Mouse (Mus musculus) erythroblast, embryonic 14.5 days (primary cell): ENCODE results near the gene Car2. TPM values are rescaled to one million over a fixed set of nuclear protein-coding genes. Genes with fewer than 3 reads are reported as not detected.

Source experiments
- H3K27me3 ChIP-seq: 2 replicates; pipeline ENCODE4 v1.6.1; 2012; ENCODE audit warnings: inconsistent platforms; ENCODE audit not compliant: control insufficient read depth
- H3K36me3 ChIP-seq: 2 replicates; pipeline ENCODE4 v1.6.1; 2012; ENCODE audit warnings: mild to moderate bottlenecking, inconsistent platforms; ENCODE audit not compliant: control insufficient read depth
- H3K4me1 ChIP-seq: 2 replicates; pipeline ENCODE4 v1.6.1; 2012; ENCODE audit warnings: inconsistent platforms; ENCODE audit not compliant: control insufficient read depth
- H3K4me3 ChIP-seq: replicated peaks from 2 replicates; pipeline ENCODE3; 2012; ENCODE audit warnings: moderate library complexity, mild to moderate bottlenecking, inconsistent platforms
- H3K9me3 ChIP-seq: 2 replicates; pipeline ENCODE4 v1.6.1; 2012; ENCODE audit warnings: low read length, inconsistent platforms, mixed read lengths; ENCODE audit not compliant: control insufficient read depth
- GATA1 ChIP-seq: IDR thresholded peaks from 2 replicates; pipeline ENCODE4 v1.6.1; 2012; ENCODE audit warnings: low read length, inconsistent platforms, mixed read lengths
- TAL1 ChIP-seq: IDR thresholded peaks from 3 replicates; pipeline ENCODE4 v1.6.1; 2012; ENCODE audit warnings: low read length, inconsistent platforms, mixed read lengths
- polyA plus RNA-seq: library from polyadenylated mRNA; stranded (reverse); fragments of >175 nt; gene quantifications from 2 replicates; pipeline ENCODE4 v1.2.3, GENCODE M21; 2012

The Car2 gene
- polyA plus RNA-seq: 122 and 268 TPM in 2 replicates

DNA sequence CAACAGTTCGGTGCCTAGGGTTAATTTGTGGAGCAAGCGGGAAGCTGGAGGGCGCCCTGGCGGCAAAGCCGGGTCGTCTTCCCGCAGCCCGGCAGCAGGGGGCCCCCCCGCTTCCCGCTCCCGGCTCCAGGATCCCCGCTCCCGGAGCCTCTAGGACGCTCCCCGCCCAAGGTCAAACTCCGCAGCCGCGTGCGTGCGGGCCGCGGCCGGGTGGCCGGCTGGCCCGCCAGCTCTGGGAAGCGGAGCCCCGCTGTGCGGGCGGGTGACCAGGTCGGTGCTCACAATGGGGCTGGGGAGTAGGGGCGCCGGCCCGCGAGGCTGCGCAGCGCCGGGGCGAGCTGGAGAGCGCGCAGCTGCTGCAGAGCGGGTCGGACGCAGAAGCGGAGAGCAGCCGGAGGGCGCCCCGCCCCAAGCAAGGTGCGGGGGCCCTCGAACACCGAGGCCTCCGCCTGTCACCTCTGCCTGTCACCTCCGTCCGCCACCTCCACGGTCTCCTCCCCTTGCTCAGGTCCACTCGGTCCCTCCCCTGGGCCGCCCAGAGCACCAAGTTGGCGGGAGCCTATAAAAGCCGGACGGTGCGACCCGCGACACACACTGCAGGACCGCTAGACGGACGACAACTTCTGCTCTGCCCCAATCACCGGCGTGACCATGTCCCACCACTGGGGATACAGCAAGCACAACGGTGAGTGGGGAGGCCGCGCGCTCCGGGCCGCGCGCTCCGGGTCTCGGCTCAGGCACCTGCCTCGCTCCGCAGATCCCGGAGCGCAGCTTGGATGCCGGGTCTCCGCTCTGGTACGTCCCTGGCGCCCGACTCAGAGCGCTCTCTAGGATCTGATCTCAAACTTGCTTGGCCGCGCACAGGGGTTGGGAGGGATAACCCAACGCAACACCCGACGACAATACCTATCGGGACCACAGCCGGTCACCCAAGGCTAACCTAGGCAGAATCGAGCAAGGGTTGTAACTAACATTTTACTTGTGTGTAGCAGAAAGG lies at the start of gene Car2:
Gene Car2 (plus strand): TSS at position 172 of the 997 bp plus-strand sequence.
- Histone ChIP-seq H3K4me1 (peaks cover 47% of the 10 kb centered on the region), H3K9me3 (no peaks in the 10 kb centered on the region), H3K4me3 (peak within 1 kb of the TSS; percentile 79), H3K27me3 (no peaks in the 10 kb centered on the region), H3K36me3 (peaks cover 53% of the 10 kb centered on the region)
- TF ChIP-seq GATA1: no peak
- TF ChIP-seq TAL1: no peak

DNA sequence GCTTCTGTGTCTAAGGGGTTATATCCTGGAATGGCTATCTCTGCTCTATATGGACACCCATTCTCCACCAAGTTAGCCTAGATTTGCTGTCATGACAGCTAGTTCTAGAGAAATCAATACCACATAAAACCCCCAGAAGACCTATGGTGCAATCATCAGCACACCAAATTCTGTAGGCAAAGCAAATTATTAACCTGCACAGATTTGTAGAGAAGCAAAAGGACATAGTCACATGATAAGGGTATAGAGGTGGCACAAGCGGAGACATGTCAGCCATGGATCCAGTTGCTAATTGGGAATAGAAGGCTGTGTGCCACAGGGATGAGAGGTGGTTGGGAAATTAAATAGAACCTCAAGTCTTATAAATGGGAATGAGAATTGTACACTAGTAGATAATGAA lies 47.1 kb upstream of the Car2 start:
- Histone ChIP-seq H3K4me1 (no peaks in the 10 kb centered on the region), H3K27me3 (no peaks in the 10 kb centered on the region), H3K36me3 (no peaks in the 10 kb centered on the region), H3K9me3 (no peaks in the 10 kb centered on the region), H3K4me3 (no peak overlapping the region)
- TF ChIP-seq GATA1 (no peak), TAL1 (no peak)

DNA sequence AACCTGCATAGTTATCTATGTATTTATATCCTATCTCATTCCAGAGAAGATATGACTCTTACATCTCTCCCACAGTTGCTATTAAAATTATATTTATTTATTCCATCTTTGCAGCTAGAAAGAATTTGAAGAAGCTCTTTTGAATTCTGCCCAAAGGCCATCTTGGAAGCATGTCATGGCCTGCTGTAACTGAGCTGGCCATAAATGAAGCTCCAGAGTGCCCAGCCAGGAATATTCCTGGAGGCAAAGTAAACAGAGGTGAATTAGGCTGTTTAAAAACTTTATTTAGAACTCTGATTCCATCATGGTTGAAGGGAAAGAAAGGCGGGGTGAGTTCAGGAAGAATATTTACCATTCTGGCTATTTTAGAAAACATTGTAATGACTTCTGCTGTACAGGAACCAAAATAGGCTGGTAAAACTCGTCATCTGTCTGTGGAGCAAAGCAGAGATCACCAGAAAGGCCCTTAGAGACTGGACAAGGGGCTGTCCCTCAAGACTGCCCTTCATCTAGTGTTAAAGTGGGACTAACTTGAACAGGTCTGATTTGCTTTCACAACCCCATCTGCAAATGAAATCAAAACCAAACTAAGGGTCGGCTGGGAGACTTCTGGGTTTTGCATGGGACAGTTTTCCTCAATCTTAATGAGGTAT lies 46.5 kb upstream of the Car2 start:
- no peak for TF ChIP-seq TAL1
- TF ChIP-seq GATA1: no peak
- Histone ChIP-seq H3K4me3 (no peak overlapping the region), H3K36me3 (no peaks in the 10 kb centered on the region), H3K9me3 (no peaks in the 10 kb centered on the region), H3K4me1 (no peaks in the 10 kb centered on the region), H3K27me3 (no peaks in the 10 kb centered on the region)

DNA sequence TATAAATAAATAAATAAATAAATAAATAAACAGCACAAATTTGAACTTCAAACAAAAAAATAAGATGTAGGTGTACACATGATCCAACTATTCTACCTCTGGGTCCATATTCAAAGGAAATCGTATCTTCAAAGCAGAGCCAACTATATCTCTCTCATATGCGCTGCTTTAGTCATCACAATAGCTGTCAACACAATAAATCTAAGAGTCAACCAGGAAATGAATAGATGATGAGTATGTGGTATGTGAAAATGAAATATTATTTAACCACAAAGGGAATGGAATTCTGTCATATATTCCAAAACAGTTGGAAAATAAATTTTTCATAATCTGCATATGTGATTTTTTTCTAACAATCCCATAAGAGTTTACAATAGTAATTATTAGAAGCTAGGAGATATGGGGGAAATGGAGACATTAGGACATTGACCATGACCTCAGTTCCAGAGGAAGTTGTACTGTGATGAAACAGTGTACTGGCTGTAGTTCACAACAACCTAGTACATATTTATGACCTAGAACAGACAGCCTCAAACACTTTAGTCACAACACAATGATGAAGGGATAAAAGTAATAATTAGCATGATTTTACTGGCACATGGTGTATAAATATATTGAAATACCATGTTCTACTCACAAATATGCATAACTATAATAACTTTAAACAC lies 37.4 kb upstream of the Car2 start:
- Histone ChIP-seq H3K4me3 (no peak overlapping the region), H3K4me1 (no peaks in the 10 kb centered on the region), H3K9me3 (no peaks in the 10 kb centered on the region), H3K27me3 (no peaks in the 10 kb centered on the region), H3K36me3 (no peaks in the 10 kb centered on the region)
- TF ChIP-seq GATA1: no peak
- TF ChIP-seq TAL1: no peak

DNA sequence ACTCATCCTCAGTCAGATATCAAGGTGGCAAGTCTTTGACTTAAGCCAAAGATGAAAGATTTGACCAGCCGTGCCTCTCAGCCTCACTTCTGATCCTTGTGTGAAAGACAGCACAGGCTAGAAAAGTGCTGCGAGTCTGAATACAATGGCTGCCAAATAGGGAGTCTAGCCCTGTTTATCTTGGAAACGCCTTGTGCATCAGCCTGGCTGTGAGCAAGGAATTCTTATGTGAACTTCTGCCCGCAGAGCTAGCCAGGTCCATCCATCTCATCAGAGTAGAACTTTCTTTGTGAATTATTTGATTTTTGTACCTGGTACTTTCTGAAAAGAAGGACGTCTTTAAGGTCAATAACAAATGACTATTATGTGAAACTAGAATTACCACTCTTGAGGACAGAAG lies 32.1 kb upstream of the Car2 start:
- Histone ChIP-seq H3K27me3 (no peaks in the 10 kb centered on the region), H3K9me3 (no peaks in the 10 kb centered on the region), H3K4me1 (no peaks in the 10 kb centered on the region), H3K36me3 (no peaks in the 10 kb centered on the region), H3K4me3 (no peak overlapping the region)
- TF ChIP-seq GATA1 (no peak), TAL1 (no peak)

GRCm38 (mm10) chr3:14854446-14854845 lies 31.6 kb upstream of the Car2 start:
- Histone ChIP-seq H3K9me3 (no peaks in the 10 kb centered on the region), H3K36me3 (no peaks in the 10 kb centered on the region), H3K27me3 (no peaks in the 10 kb centered on the region), H3K4me1 (no peaks in the 10 kb centered on the region), H3K4me3 (no peak overlapping the region)
- no peak for TF ChIP-seq TAL1

DNA sequence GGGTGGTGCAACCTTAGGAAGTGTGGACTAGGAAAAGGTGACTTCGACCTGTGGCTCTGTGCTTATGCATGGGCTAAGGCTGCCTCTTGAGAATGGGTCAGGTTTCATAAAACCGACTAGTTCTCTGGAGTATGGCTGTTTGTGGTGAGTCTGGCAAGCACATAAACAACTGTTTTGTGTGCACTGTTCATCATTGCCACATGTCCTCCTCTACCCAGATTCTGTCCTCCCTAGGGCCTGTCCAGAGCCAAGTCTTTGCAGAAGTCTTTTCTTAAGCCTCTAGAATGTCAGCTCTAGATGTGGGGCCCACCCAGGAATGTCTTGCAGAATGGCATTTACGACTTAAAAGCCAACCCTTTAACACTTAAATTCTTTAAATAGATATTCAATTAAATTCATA lies 28.2 kb upstream of the Car2 start:
- Histone ChIP-seq H3K27me3 (peaks cover 17% of the 10 kb centered on the region), H3K36me3 (no peaks in the 10 kb centered on the region), H3K9me3 (no peaks in the 10 kb centered on the region), H3K4me1 (no peaks in the 10 kb centered on the region), H3K4me3 (no peak overlapping the region)
- TF ChIP-seq TAL1 (no peak), GATA1 (no peak)

- TF ChIP-seq GATA1: no peak
- TF ChIP-seq TAL1: no peak
- Histone ChIP-seq H3K4me3 (no peak overlapping the region), H3K9me3 (no peaks in the 10 kb centered on the region), H3K4me1 (no peaks in the 10 kb centered on the region), H3K36me3 (no peaks in the 10 kb centered on the region), H3K27me3 (peaks cover 36% of the 10 kb centered on the region)
Measured at GRCm38 (mm10) chr3:14860291-14860690, 25.8 kb upstream of the Car2 start.

DNA sequence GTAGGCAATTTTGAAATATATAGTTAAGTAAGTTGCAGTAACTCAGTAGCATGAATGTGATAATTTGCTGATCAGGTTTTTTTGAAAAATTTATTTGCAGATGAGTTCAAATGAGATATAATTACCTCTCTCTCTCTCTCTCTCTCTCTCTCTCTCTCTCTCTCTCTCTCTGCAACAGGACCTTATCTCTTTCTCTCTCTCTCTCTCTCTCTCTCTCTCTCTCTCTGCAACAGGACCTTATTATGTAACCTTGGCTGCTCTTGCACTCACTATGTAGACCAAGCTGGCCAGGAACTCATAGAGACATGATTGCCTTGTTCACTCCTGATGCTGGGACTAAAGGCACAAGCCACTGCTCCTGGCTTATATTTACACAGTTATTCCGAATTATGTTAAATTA lies 24.9 kb upstream of the Car2 start:
- Histone ChIP-seq H3K9me3 (no peaks in the 10 kb centered on the region), H3K36me3 (no peaks in the 10 kb centered on the region), H3K4me3 (no peak overlapping the region), H3K4me1 (no peaks in the 10 kb centered on the region), H3K27me3 (peaks cover 36% of the 10 kb centered on the region)
- no peak for TF ChIP-seq TAL1
- no peak for TF ChIP-seq GATA1
